17 mouse cellular contexts compared by ENCODE assay signal in genomic region chr14:26826020-26826419, GRCm38 (mm10).
DNase-seq lines count a peak whose midpoint lies in the region; ATAC-seq and TF ChIP-seq lines count a peak whose summit lies in the region.
"Had no signal": no experiment of that assay in that cellular context is flagged by ENCODE, and none has a peak within 500 bp of the region (broad histone marks: within the 10 kb centered on the region; RNA-seq: fewer than 3 reads in every experiment).

No protein-coding gene starts in this region.

- WGBS in liver, adult 2 months: 67% methylated on average over 2 of the region's 2 CpGs
- WGBS in liver, postnatal 0 days (ENCODE audit: insufficient replicate concordance): 32% methylated on average over 2 of the region's 2 CpGs
- 73% methylated on average over 2 of the region's 2 CpGs for WGBS in kidney, adult 2 months
- WGBS in heart, embryonic 11.5 days (ENCODE audit: insufficient replicate concordance): 62% methylated on average over 2 of the region's 2 CpGs

- no peaks in the 10 kb centered on the region for H3K9me3 ChIP-seq in liver, postnatal 0 days (ENCODE audit: low read length)
- no peaks in the 10 kb centered on the region for H3K9me3 ChIP-seq in heart, embryonic 11.5 days (replicated peaks; ENCODE audit: control insufficient read depth, low read length)
- H3K9me3 ChIP-seq: forebrain, embryonic 10.5 days; kidney, embryonic 15.5 days; limb, embryonic 12.5 days had no signal

- no peak for TF ChIP-seq CTCF in liver, adult 2 months (IDR thresholded peaks at IDR 0.05; ENCODE audit: low read depth, low read length)
- TF ChIP-seq CTCF in liver, postnatal 0 days (IDR thresholded peaks at IDR 0.05; ENCODE audit: low read depth): no peak; the same call in 1 of the 2 replicates
- TF ChIP-seq CTCF in kidney, adult 2 months (conservative IDR thresholded peaks at IDR 0.05; ENCODE audit: insufficient read depth, insufficient read length, low read depth, low read length): no peak

- H3K4me1 ChIP-seq in liver, adult 2 months (ENCODE audit: control insufficient read depth, insufficient read depth, low read length): no peaks in the 10 kb centered on the region
- H3K4me1 ChIP-seq in liver, postnatal 0 days (ENCODE audit: insufficient read depth): no peaks in the 10 kb centered on the region
- no peaks in the 10 kb centered on the region for H3K4me1 ChIP-seq in kidney, adult 2 months (ENCODE audit: control insufficient read depth, insufficient read depth, low read length)
- H3K4me1 ChIP-seq in heart, embryonic 11.5 days (ENCODE audit: control insufficient read depth, insufficient read depth, low read length): no peaks in the 10 kb centered on the region
- H3K4me1 ChIP-seq: forebrain, embryonic 10.5 days; kidney, embryonic 15.5 days; limb, embryonic 12.5 days had no signal

- H3K36me3 ChIP-seq in liver, adult 2 months (ENCODE audit: control insufficient read depth, insufficient read depth, low read length): no peaks in the 10 kb centered on the region
- no peaks in the 10 kb centered on the region for H3K36me3 ChIP-seq in liver, postnatal 0 days (replicated peaks; ENCODE audit: insufficient read depth, low read length)
- H3K36me3 ChIP-seq in kidney, adult 2 months (ENCODE audit: control insufficient read depth, insufficient read depth, low read length): no peaks in the 10 kb centered on the region
- H3K36me3 ChIP-seq in heart, embryonic 11.5 days (ENCODE audit: control insufficient read depth, insufficient read depth, low read length): no peaks in the 10 kb centered on the region
- H3K36me3 ChIP-seq: forebrain, embryonic 10.5 days; kidney, embryonic 15.5 days; limb, embryonic 12.5 days had no signal

- no peak for TF ChIP-seq POLR2A in liver, adult 2 months (IDR thresholded peaks at IDR 0.05; ENCODE audit: extremely low read depth, insufficient read depth, low read length)
- no peak for TF ChIP-seq POLR2A in kidney, adult 2 months (IDR thresholded peaks at IDR 0.05; ENCODE audit: low read depth, low read length)

- DNase-seq in liver, adult 2 months (ENCODE audit: extremely low read depth, low read depth, low spot score): peak; percentile 5
- DNase-seq in liver: no peak
- no peak for DNase-seq in liver, postnatal 0 days
- DNase-seq in right cerebral cortex, postnatal 10 days (ENCODE audit: low spot score in 2 of 2): no peak
- no peak for DNase-seq in kidney, adult 2 months
- DNase-seq: adrenal gland, postnatal 36 days; cerebellum, adult 18-20 months; cerebellum, postnatal 25 days; heart, adult 2 months; right cerebral cortex, postnatal 4 days had no signal

- H3K4me3 ChIP-seq in liver, adult 2 months (ENCODE audit: insufficient read depth, low read depth, low read length): no peak overlapping the region
- H3K4me3 ChIP-seq in liver, postnatal 0 days (ENCODE audit: low read depth, low read length): no peak overlapping the region
- no peak overlapping the region for H3K4me3 ChIP-seq in kidney, adult 2 months (ENCODE audit: insufficient read depth, low read depth, low read length)
- H3K4me3 ChIP-seq in heart, embryonic 11.5 days (ENCODE audit: low read depth, low read length): no peak overlapping the region
- H3K4me3 ChIP-seq: forebrain, embryonic 10.5 days; heart, adult 2 months; kidney, embryonic 15.5 days; limb, embryonic 12.5 days had no signal

- H3K9ac ChIP-seq in liver, adult 2 months (ENCODE audit: low read depth, low read length): no peak overlapping the region
- H3K9ac ChIP-seq in liver, postnatal 0 days (replicated peaks): no peak overlapping the region
- no peak overlapping the region for H3K9ac ChIP-seq in heart, embryonic 11.5 days (ENCODE audit: low read depth, low read length)
- H3K9ac ChIP-seq: kidney, embryonic 15.5 days; limb, embryonic 12.5 days had no signal

- H3K27ac ChIP-seq in liver, adult 2 months (replicated peaks; ENCODE audit: insufficient read depth, low read depth, low read length): no peak overlapping the region
- H3K27ac ChIP-seq in liver, postnatal 0 days (ENCODE audit: low read depth): no peak overlapping the region
- H3K27ac ChIP-seq in kidney, adult 2 months (ENCODE audit: insufficient read depth, low read depth, low read length): no peak overlapping the region
- H3K27ac ChIP-seq in heart, embryonic 11.5 days (ENCODE audit: low read depth, low read length): no peak overlapping the region
- H3K27ac ChIP-seq: forebrain, embryonic 10.5 days; heart, adult 2 months; kidney, embryonic 15.5 days; limb, embryonic 12.5 days had no signal

- no peaks in the 10 kb centered on the region for H3K79me2 ChIP-seq in liver, adult 2 months (ENCODE audit: control insufficient read depth, insufficient read depth, low read length)

- peak; percentile 83 for TF ChIP-seq EP300 in liver, postnatal 0 days (IDR thresholded peaks at IDR 0.05; ENCODE audit: low read depth)

- no peak overlapping the region for H3K4me2 ChIP-seq in liver, postnatal 0 days (ENCODE audit: low read depth, low read length)
- no peak overlapping the region for H3K4me2 ChIP-seq in heart, embryonic 11.5 days
- H3K4me2 ChIP-seq: kidney, embryonic 15.5 days; limb, embryonic 12.5 days had no signal

- no peaks in the 10 kb centered on the region for H3K27me3 ChIP-seq in liver, adult 2 months (ENCODE audit: control insufficient read depth, insufficient read depth, low read length)
- no peaks in the 10 kb centered on the region for H3K27me3 ChIP-seq in liver, postnatal 0 days (ENCODE audit: insufficient read depth, low read length)
- no peaks in the 10 kb centered on the region for H3K27me3 ChIP-seq in kidney, adult 2 months (replicated peaks; ENCODE audit: control insufficient read depth, insufficient read depth, low read length)
- H3K27me3 ChIP-seq in heart, embryonic 11.5 days (ENCODE audit: control insufficient read depth, insufficient read depth, low read length): no peaks in the 10 kb centered on the region
- H3K27me3 ChIP-seq: kidney, embryonic 15.5 days; limb, embryonic 12.5 days had no signal

- peak; percentile 39 for ATAC-seq in CD4-positive, CD25-positive, alpha-beta regulatory T cell, adult 4 months
- ATAC-seq in granulocyte monocyte progenitor cell, adult 5-6 weeks (replicated peaks; ENCODE audit: poor library complexity, severe bottlenecking): 0 out of 2 replicates have a peak, but pooled peaks have one; percentile 9
- 0 out of 2 replicates have a peak, but pooled peaks have one; percentile 23 for ATAC-seq in liver, postnatal 0 days
- ATAC-seq in heart, embryonic 11.5 days (replicated peaks; ENCODE audit: insufficient number of reproducible peaks, low FRiP score, low TSS enrichment): no peak
- ATAC-seq: Patski had no signal
